Mouse (Mus musculus) lung, embryonic 15.5 days (tissue): ENCODE data around the gene Lipc. TPM values are rescaled to one million over a fixed set of nuclear protein-coding genes. Genes with fewer than 3 reads are reported as not detected.

Source experiments
- ATAC-seq: fragments of 200-750 bp; cut with Nextera tagmentation; 2 replicates; pipeline ENCODE4 v1.8.0; 2017; ENCODE audit warnings: moderate number of reproducible peaks, borderline replicate concordance; ENCODE audit not compliant: low FRiP score, low TSS enrichment; ENCODE audit errors: extremely low read depth
- H3K27ac ChIP-seq: fragments of 300-500 bp; sonication (generic); 2 replicates; pipeline ENCODE4 v1.5.1; 2015; ENCODE audit warnings: moderate library complexity, mild to moderate bottlenecking, inconsistent platforms
- H3K27me3 ChIP-seq: fragments of 300-500 bp; sonication (generic); 2 replicates; pipeline ENCODE4 v1.6.1; 2015; ENCODE audit warnings: inconsistent platforms
- H3K36me3 ChIP-seq: fragments of 300-500 bp; sonication (generic); 2 replicates; pipeline ENCODE4 v1.6.1; 2015; ENCODE audit warnings: inconsistent platforms
- H3K4me1 ChIP-seq: fragments of 300-500 bp; sonication (generic); 2 replicates; pipeline ENCODE4 v1.6.1; 2015; ENCODE audit warnings: inconsistent platforms
- H3K4me2 ChIP-seq: fragments of 300-500 bp; sonication (generic); 2 replicates; pipeline ENCODE4 v1.6.1; 2015; ENCODE audit warnings: inconsistent platforms, mild to moderate bottlenecking, moderate library complexity
- H3K4me3 ChIP-seq: fragments of 300-500 bp; sonication (generic); 2 replicates; pipeline ENCODE4 v1.5.1; 2015; ENCODE audit warnings: mild to moderate bottlenecking, inconsistent platforms
- H3K9ac ChIP-seq: fragments of 300-500 bp; sonication (generic); 2 replicates; pipeline ENCODE4 v1.6.1; 2015; ENCODE audit warnings: inconsistent platforms
- H3K9me3 ChIP-seq: fragments of 300-500 bp; sonication (generic); 2 replicates; pipeline ENCODE4 v1.6.1; 2016; ENCODE audit warnings: inconsistent platforms
- WGBS: fragments of 180-500 bp; shearing (Covaris S2); methylation state at CpG from one replicate; pipeline ENCODE4 v1.1.7; 2015; 5-methylcytosine and 5-hydroxymethylcytosine counted together
- polyA plus RNA-seq: library from polyadenylated mRNA; unstranded; fragments of >200 nt; fragmentation: Nextera tagmentation; extraction: Ambion mirVana; gene quantifications from 2 replicates; pipeline ENCODE4 v1.2.1, GENCODE M21; 2015

Gene Lipc
- polyA plus RNA-seq, 1 experiment from 2014 or later: 0.46 TPM

DNA sequence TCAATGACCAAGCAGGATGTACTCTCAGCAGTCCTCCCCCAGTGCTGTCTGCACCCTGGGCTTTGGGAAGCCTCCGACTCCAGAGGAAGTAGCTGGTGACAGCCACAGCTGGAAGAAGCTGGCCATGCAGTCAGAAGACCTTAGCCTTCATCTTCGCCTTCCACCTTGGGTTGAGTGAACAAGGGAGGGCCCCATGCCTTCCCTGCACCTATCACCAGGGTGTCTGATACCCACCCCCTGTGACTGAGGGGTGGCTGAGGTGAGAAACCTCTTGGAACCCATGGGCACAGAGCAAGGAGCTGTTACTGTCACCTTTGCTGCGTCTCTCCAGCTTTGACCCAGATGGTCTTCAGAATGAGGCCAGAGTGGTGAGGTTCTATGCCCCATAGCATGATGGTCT lies 150.3 kb downstream of the Lipc start:
- no peaks in the 10 kb centered on the region for H3K27me3 ChIP-seq
- H3K9ac ChIP-seq: no peak overlapping the region
- H3K9me3 ChIP-seq: no peaks in the 10 kb centered on the region
- H3K36me3 ChIP-seq: no peaks in the 10 kb centered on the region
- 84% methylated on average over 3 of the region's 3 CpGs for WGBS
- H3K27ac ChIP-seq: no peak overlapping the region
- H3K4me2 ChIP-seq: no peak overlapping the region
- 0 out of 2 replicates have a peak, but pooled peaks cover 6% of the 10 kb centered on the region for H3K4me1 ChIP-seq
- no peak for ATAC-seq
- no peak overlapping the region for H3K4me3 ChIP-seq

GRCm38 (mm10) chr9:70800588-70801315 lies 151.3 kb downstream of the Lipc start:
- Histone ChIP-seq H3K4me3 (no peak overlapping the region), H3K4me1 (0 out of 2 replicates have a peak, but pooled peaks cover 6% of the 10 kb centered on the region), H3K36me3 (no peaks in the 10 kb centered on the region), H3K27ac (no peak overlapping the region), H3K9ac (no peak overlapping the region), H3K4me2 (no peak overlapping the region), H3K27me3 (no peaks in the 10 kb centered on the region), H3K9me3 (no peaks in the 10 kb centered on the region)
- WGBS: 26% methylated on average over 8 of the region's 8 CpGs
- ATAC-seq: no peak

DNA sequence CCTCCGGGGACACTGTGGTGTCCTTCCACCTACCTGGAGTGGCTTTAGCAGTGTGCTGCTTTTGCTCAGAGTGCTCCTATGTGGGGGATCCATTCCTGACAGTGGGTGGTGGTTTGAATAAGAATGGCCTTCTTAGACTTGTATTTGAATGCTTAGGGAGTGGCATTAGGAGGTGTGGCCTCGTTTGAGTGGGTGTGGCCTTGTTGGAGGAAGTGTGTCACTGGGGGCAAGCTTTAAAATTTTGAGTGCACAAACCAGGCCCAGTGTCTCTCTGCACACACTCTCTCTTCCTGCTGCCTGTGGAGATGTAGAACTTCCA lies 156.6 kb downstream of the Lipc start:
- no peaks in the 10 kb centered on the region for H3K36me3 ChIP-seq
- ATAC-seq: no peak
- no peaks in the 10 kb centered on the region for H3K27me3 ChIP-seq
- H3K9me3 ChIP-seq: no peaks in the 10 kb centered on the region
- peaks cover 7% of the 10 kb centered on the region; the same call in 1 of the 2 replicates for H3K4me1 ChIP-seq
- no peak overlapping the region for H3K4me3 ChIP-seq
- H3K27ac ChIP-seq: no peak overlapping the region
- H3K4me2 ChIP-seq: no peak overlapping the region
- H3K9ac ChIP-seq: no peak overlapping the region
- WGBS: 61% methylated on average over 2 of the region's 2 CpGs

DNA sequence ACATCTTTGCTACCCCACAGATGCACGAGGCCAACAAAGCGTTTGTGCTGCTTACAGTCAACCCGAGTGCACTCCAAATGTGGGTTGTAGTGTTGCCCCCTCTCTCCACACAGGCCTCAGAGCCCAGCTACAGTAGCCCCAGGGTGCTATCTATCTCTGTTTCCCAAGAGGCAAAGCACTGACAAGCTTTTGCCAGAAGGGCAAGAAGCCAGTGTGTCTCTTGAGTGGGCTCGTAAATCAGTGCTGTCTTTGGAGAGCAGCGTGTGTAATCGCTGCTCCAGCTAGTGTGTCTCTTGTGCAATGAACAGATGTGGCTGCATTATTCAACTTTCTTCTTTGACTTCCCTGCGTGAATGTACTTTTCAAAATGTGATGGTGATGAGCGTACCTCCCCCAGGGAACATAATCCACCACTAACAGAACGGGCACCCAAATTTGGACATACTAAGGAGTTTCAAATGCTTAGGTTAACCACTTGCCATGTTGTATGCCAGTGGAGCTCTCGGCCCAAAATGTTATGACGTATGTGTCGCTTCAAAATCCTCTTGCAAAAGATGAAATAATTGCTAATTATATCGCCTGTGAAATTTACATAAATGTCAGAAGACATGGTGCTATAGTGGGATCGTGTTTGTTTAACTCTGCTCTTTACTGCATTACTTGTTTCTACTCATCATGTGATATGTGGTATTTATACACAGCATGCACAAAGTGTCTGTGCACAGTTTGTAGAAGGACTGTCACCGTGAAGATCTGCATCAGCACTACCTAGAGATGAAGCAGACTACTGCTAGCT lies 157.2 kb downstream of the Lipc start:
- H3K9ac ChIP-seq: no peak overlapping the region
- no peak overlapping the region for H3K4me2 ChIP-seq
- peaks cover 7% of the 10 kb centered on the region; the same call in 1 of the 2 replicates for H3K4me1 ChIP-seq
- H3K4me3 ChIP-seq: no peak overlapping the region
- no peaks in the 10 kb centered on the region for H3K9me3 ChIP-seq
- peak; percentile 49; the same call in 1 of the 2 replicates for ATAC-seq
- no peaks in the 10 kb centered on the region for H3K27me3 ChIP-seq
- H3K27ac ChIP-seq: no peak overlapping the region
- no peaks in the 10 kb centered on the region for H3K36me3 ChIP-seq
- 50% methylated on average over 15 of the region's 15 CpGs for WGBS

DNA sequence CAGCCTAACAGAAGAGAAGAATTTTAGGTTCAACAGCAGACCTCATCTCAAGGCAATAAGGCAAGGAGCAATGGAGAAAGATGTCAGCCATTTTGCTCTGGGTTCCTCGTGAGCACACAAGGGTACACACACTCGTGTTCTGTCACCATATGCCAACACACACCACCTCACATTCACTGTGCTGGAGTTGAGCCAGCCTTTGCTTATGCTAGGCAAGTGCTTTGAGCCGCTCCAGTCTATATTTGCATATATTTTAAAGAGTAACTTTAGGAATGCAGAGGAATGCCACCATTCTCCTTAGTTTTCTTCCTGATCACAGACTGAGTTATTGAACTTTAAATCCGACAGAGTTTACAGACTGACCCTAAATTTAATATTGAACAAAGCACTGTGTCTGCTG lies 161.4 kb downstream of the Lipc start:
- peaks cover 7% of the 10 kb centered on the region; the same call in 1 of the 2 replicates for H3K4me1 ChIP-seq
- no peak for ATAC-seq
- 72% methylated on average over 4 of the region's 4 CpGs for WGBS
- H3K27ac ChIP-seq: no peak overlapping the region
- no peak overlapping the region for H3K4me2 ChIP-seq
- no peaks in the 10 kb centered on the region for H3K9me3 ChIP-seq
- H3K9ac ChIP-seq: no peak overlapping the region
- H3K27me3 ChIP-seq: no peaks in the 10 kb centered on the region
- H3K4me3 ChIP-seq: no peak overlapping the region
- H3K36me3 ChIP-seq: no peaks in the 10 kb centered on the region

- no peaks in the 10 kb centered on the region for H3K4me1 ChIP-seq
- H3K36me3 ChIP-seq: no peaks in the 10 kb centered on the region
- 72% methylated on average over 7 of the region's 7 CpGs for WGBS
- no peak overlapping the region for H3K4me2 ChIP-seq
- no peak overlapping the region for H3K27ac ChIP-seq
- H3K4me3 ChIP-seq: no peak overlapping the region
- H3K9ac ChIP-seq: no peak overlapping the region
- no peaks in the 10 kb centered on the region for H3K27me3 ChIP-seq
- ATAC-seq: no peak
- H3K9me3 ChIP-seq: no peaks in the 10 kb centered on the region
These were observed 163.3 kb downstream of the Lipc start for GRCm38 (mm10) chr9:70788705-70789104.

DNA sequence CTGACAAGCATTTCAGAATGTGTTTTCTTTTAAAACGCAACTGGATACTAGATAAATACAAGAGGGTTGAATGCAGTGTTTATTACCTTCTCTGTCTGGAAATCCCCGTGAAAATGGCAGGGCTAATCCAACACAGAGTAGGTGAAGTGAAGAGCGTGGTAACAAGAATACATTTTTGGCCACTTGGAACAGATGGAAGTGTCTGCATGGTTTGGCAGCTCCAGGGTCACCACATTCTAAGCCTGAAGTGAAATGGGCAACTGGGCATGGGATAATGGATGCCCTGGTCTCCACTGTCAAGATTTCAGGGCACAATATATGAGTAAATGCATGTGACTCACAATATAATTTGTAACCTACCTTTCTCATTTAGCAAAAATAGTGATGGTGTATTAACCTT lies 169.8 kb downstream of the Lipc start:
- no peaks in the 10 kb centered on the region for H3K9me3 ChIP-seq
- WGBS: 78% methylated on average over 3 of the region's 3 CpGs
- H3K4me2 ChIP-seq: no peak overlapping the region
- no peak overlapping the region for H3K9ac ChIP-seq
- no peak for ATAC-seq
- H3K36me3 ChIP-seq: no peaks in the 10 kb centered on the region; the same call in 1 of the 2 replicates
- H3K4me3 ChIP-seq: no peak overlapping the region
- no peaks in the 10 kb centered on the region for H3K4me1 ChIP-seq
- no peak overlapping the region for H3K27ac ChIP-seq
- H3K27me3 ChIP-seq: no peaks in the 10 kb centered on the region

- no peak overlapping the region for H3K9ac ChIP-seq
- ATAC-seq: no peak
- H3K36me3 ChIP-seq: peaks cover 3% of the 10 kb centered on the region; the same call in 1 of the 2 replicates
- H3K9me3 ChIP-seq: no peaks in the 10 kb centered on the region
- no peaks in the 10 kb centered on the region for H3K4me1 ChIP-seq
- no peak overlapping the region for H3K4me3 ChIP-seq
- H3K4me2 ChIP-seq: no peak overlapping the region
- no peak overlapping the region for H3K27ac ChIP-seq
- WGBS: 96% methylated on average over 2 of the region's 2 CpGs
- no peaks in the 10 kb centered on the region for H3K27me3 ChIP-seq
These were observed 176.5 kb downstream of the Lipc start for GRCm38 (mm10) chr9:70775517-70775916.

GRCm38 (mm10) chr9:70760974-70761373 lies 191.1 kb downstream of the Lipc start:
- H3K36me3 ChIP-seq: peaks cover 34% of the 10 kb centered on the region
- no peaks in the 10 kb centered on the region for H3K27me3 ChIP-seq
- H3K4me1 ChIP-seq: no peaks in the 10 kb centered on the region
- H3K9me3 ChIP-seq: no peaks in the 10 kb centered on the region
- H3K4me2 ChIP-seq: no peak overlapping the region
- H3K4me3 ChIP-seq: no peak overlapping the region
- WGBS: 91% methylated on average over 5 of the region's 5 CpGs
- no peak overlapping the region for H3K9ac ChIP-seq
- no peak overlapping the region for H3K27ac ChIP-seq
- no peak for ATAC-seq

DNA sequence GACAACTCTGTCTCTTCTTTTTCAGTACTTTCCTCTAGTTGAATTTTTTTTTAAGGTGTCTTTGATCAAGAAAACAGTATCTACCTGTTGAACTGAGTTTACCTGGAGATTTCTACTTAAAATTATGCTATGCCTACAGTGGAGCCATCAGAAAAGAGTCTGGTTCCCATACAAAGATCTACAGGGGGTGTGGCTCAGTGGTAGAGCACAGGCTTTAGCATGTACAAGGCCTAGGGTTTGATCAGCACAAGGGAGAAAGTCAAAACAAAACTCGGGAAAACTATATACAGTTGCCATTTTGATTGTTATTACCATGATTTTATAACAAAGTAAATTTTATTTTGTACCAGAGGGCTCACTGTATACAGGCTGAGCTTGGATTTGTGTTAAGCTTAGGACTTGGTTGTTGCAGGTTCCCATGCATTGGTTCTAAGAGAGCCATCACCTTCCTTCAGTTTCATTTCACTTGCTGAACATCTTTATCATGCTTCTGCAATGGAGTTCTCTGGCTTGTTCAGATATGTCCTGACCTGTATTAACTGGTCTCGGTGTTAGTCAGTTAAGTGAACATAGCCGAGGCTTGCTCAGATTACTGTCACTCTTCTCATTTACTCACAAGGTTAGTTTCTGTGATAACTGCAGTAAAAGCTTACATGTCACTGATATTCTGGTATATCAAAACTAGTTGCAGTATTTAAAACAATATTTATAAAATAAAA lies 200.4 kb downstream of the Lipc start:
- Histone ChIP-seq H3K9ac (no peak overlapping the region), H3K9me3 (no peaks in the 10 kb centered on the region), H3K4me3 (no peak overlapping the region), H3K4me1 (no peaks in the 10 kb centered on the region), H3K27me3 (no peaks in the 10 kb centered on the region), H3K36me3 (peaks cover 33% of the 10 kb centered on the region), H3K27ac (no peak overlapping the region), H3K4me2 (no peak overlapping the region)
- 93% methylated on average over 3 of the region's 3 CpGs for WGBS
- ATAC-seq: no peak
